Mouse (Mus musculus) E14TG2a.4 (cell line): ENCODE results near the gene Atp1a2.

Experiments
- CTCF ChIP-seq: conservative IDR thresholded peaks from 2 replicates; pipeline ENCODE4 v1.5.1; 2014; ENCODE audit warnings: low read length
- NANOG ChIP-seq: IDR thresholded peaks from 2 replicates; pipeline ENCODE4 v1.6.1; 2014; ENCODE audit warnings: borderline replicate concordance, low read length, mixed read lengths

DNA sequence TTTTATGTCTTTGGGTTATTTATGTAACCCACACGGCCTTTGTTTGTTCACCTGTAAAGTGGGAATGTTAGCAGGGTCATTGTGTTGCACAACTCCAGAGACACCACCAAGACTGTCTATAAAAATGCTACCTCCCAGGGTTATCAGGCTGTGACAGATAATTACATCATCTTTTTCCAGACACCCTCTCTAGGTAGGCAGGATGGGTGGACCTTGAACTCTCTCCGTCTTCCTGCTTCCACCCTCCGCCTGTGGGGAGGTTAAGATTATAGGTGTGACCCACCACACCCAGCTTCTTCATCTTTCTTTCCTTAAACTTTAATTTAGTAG, 8.3 kb downstream of the Atp1a2 start:
- TF ChIP-seq CTCF (no peak), NANOG (no peak)
